Mouse (Mus musculus) NIH3T3 (cell line): ENCODE results near the gene Prrc2c.
"Not testable (repeated sequence)": the region's sequence is repeated elsewhere in the genome, so short reads cannot be mapped to it uniquely, and the experiment has no call there.

ENCODE experiments used
- DNase-seq: peaks from one replicate; pipeline ENCODE4 v3.0.0-alpha.2; 2012; ENCODE audit warnings: low read depth

The Prrc2c gene

GRCm38 (mm10) chr1:162740401-162740835 is at the start of gene Prrc2c:
Prrc2c (minus strand) TSS chr1:162740556.
- DNase-seq = peak; percentile 100

- DNase-seq = no peak
Measured at GRCm38 (mm10) chr1:162785222-162785621, 44.9 kb upstream of the Prrc2c start.

- DNase-seq = no peak
Measured at GRCm38 (mm10) chr1:162783669-162784248, 43.4 kb upstream of the Prrc2c start.

- DNase-seq = not testable (repeated sequence)
Measured at GRCm38 (mm10) chr1:162781035-162781434, 40.7 kb upstream of the Prrc2c start.

- DNase-seq = no peak
Measured at GRCm38 (mm10) chr1:162777943-162778538, 37.7 kb upstream of the Prrc2c start.

- DNase-seq = peak; percentile 58
Measured at GRCm38 (mm10) chr1:162773661-162774060, 33.3 kb upstream of the Prrc2c start.

- no peak for DNase-seq
Measured at GRCm38 (mm10) chr1:162771617-162772360, 31.4 kb upstream of the Prrc2c start.

GRCm38 (mm10) chr1:162752009-162752408 is 11.7 kb upstream of the Prrc2c start:
- no peak for DNase-seq

- DNase-seq = no peak
Measured at GRCm38 (mm10) chr1:162749607-162750006, 9.3 kb upstream of the Prrc2c start.

GRCm38 (mm10) chr1:162748761-162749160 is 8.4 kb upstream of the Prrc2c start:
- DNase-seq = no peak

GRCm38 (mm10) chr1:162739831-162740394 is 443 bp downstream of the Prrc2c start:
- no peak for DNase-seq

- peak; percentile 81 for DNase-seq
Measured at GRCm38 (mm10) chr1:162739406-162739805, 950 bp downstream of the Prrc2c start.

GRCm38 (mm10) chr1:162738472-162738871 is 1.9 kb downstream of the Prrc2c start:
- peak; percentile 43 for DNase-seq

GRCm38 (mm10) chr1:162735084-162735483 is 5.3 kb downstream of the Prrc2c start:
- no peak for DNase-seq

- DNase-seq = no peak
Measured at GRCm38 (mm10) chr1:162734283-162734682, 6.1 kb downstream of the Prrc2c start.

GRCm38 (mm10) chr1:162732041-162732440 is 8.3 kb downstream of the Prrc2c start:
- DNase-seq = no peak

GRCm38 (mm10) chr1:162729436-162729835 is 10.9 kb downstream of the Prrc2c start:
- no peak for DNase-seq

- DNase-seq = no peak
Measured at GRCm38 (mm10) chr1:162727981-162728380, 12.4 kb downstream of the Prrc2c start.

GRCm38 (mm10) chr1:162723610-162724009 is 16.7 kb downstream of the Prrc2c start:
- DNase-seq = no peak

GRCm38 (mm10) chr1:162720645-162721044 is 19.7 kb downstream of the Prrc2c start:
- no peak for DNase-seq

- no peak for DNase-seq
Measured at GRCm38 (mm10) chr1:162700389-162701066, 39.8 kb downstream of the Prrc2c start.

GRCm38 (mm10) chr1:162697866-162698265 is 42.5 kb downstream of the Prrc2c start:
- DNase-seq = no peak
